Mouse (Mus musculus) cerebellum, postnatal 4 days (tissue): ENCODE results near the gene Rnf214.
"Not testable (repeated sequence)": the region's sequence is repeated elsewhere in the genome, so short reads cannot be mapped to it uniquely, and the experiment has no call there.

Source experiments
- DNase-seq, 2 experiments: peaks; one replicate each; pipeline ENCODE4 v3.0.0; 2022; ENCODE audit warnings: low spot score in 2 of 2, mixed read lengths in 1 of 2

The Rnf214 gene

DNA sequence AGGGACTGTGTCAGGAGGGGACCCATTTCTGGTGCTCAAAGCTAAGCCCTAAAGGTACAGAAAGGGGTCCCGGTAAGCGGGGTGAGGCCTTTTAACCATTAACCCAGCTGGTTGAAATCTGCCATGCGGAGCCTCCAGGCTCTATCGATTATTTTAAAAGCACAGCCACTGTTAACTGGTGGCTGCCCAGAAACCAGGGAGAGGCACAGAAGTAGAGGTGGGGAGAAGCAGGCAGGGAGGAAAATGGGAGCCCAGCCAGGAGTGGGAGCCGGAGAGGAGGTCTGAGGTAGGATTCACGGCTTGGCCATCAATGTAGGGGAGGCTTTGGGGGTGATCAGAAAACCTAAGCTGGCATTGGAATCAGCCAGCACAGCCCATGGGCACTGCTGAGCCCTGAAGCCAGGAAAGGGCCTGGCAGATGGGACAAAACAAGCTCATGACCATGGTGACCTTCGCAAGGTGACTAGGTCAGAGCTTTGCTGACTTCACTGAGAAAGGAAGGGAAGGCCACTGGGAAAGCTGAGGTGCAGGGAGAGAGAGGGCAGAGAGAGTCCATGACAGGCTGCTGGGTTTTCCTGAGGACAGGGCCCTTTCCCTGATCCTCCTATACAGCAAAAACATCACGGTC lies 56.1 kb downstream of the Rnf214 start:
- no peak for DNase-seq

DNA sequence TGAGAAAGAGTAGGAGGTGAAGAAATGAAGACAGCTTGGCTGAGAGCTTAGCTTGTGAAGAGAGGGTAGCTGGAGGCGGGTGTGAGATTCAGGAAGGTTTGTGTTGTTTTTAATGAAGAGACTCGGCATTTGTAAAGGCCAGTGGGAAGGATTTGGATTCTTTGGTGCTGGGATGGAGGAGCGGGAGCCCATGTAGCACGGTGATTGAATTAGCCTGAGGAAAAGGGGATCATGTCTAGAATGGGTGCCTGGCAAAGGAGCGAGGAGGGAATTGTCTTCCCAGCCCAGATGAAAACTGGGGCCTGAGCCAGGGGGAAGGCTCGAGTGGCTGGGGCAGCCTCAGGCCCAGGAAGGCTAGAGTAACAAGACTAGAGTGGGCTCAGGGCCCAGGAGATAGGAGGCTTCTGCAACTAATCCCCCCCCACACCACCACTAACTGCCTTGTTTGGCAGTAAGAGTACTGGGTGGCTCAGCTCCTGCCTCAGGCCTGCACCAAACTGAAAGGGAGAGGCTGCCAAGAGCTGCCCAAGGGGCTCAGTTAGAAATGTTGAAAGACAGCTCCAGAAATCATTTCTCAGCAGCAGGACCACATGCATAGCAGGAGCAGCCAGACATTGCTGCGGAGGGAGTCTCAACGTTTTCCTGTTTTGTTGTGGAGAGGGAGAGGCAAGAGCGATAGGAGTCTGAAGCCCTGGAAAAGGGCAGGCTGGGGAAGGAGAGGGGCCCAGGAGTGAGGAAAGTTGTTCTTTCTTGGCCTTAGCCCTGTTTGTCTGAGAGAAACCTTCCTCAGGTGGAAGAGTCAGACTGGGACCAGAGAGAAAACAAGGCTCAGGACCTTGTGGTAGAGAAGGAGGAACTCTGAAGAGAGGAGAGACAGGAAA lies 56.9 kb downstream of the Rnf214 start:
- peak in 1 of 2 experiments; percentile 25 for DNase-seq

DNA sequence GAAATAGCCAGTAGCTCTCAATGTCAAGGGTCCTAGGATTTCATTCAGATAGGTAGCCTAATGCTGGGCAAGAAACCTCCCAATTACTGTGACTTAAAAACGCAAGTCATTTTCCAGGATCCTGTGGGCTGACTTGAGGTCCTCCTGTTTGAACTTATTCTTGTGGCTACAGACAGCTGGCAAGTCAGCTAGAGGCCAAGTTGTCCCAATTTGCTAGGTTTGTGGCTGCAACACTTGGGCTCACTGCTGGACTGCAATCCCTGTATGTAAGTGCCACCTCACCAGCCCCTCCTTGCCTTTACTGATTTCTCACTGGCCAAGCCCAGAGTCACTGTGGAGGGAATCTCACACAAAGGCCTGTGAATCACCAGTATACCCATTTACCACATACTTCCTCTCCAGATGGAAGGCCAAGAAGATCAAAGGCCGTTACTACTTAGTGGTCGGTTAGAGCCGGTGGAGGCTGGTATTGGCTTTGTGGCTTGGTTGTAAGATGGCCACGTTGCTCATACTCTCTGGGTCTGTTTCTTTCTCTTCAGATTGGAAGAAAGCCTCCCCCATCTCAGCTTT lies 59.7 kb downstream of the Rnf214 start:
- no peak for DNase-seq

DNA sequence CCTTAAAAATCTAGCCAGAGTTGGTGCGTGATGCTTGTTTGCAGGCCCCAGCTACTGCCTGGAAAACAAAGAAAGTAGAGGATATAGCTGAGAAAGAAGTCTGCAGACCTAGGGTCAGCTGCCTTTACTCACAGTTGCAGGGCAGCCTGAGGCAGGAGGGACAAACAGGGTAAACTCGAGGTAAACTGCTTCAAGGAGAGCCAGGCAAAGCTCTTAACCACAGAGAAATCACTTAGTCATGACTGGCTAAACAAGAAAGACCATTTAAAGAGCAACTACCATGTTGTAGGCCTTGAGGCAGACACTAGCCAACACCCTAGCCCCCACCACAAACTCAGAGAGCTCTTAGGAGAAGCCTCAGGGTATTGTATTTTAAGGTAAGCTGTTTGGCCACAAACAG lies 60.5 kb downstream of the Rnf214 start:
- not testable (repeated sequence) for DNase-seq

DNA sequence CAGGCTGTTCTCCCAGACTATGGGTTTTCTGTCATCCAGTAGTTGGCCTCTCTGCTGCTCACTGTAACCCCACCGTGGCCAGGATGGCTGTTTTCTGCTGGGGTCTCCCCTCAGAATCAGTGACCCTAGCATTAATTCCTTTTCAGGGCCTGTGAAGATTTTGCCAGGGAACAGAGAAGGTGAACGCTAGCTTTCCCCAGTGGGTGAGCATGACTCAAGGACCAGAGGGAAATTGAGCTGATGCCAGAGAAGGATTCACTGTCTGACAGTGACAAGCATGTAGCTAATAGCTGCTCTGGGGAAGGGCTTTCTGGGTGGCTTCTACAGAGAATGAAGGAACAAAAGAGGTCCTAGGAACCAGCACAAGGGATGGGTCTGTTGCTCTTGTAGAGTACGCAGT lies 61.2 kb downstream of the Rnf214 start:
- DNase-seq = no peak

DNA sequence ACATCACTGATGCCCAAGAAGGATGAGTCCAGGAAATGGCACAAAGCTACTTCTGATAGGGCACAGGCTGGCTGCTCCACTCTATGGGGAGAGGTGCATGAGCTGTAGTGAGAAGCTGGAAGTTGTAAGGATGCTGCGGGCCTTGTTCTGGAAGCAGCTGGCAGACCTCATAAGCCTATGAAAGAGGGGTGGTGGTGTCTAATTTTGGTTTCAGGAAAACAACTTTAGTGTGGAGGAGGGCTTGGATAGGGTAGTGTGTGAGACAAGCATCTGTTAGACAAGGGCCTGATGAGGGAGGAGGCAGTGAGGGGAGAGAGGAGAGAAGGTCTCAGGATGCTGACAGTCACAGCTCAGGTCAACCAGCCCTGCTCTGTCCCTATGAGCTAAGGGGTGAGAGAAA lies 62.9 kb downstream of the Rnf214 start:
- no peak for DNase-seq

DNA sequence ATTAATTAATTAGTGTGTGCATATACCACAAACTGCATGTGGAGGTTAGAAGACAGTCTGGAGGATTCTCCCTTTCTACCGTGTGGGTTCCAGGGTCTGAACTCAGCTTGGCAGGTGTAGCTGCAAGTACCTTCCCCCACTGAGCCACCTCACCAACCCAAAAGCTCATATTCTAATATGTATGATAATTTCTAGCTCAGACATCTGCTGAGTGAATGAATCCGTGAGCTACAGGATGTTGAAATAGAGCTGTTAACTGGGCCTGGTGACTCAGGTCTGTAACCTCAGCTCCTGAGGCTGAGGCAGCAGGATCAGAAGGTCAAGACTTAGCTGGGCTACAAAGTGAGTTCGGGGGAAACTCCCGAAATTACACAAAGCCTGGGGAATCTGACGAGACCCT lies 63.7 kb downstream of the Rnf214 start:
- no peak for DNase-seq

DNA sequence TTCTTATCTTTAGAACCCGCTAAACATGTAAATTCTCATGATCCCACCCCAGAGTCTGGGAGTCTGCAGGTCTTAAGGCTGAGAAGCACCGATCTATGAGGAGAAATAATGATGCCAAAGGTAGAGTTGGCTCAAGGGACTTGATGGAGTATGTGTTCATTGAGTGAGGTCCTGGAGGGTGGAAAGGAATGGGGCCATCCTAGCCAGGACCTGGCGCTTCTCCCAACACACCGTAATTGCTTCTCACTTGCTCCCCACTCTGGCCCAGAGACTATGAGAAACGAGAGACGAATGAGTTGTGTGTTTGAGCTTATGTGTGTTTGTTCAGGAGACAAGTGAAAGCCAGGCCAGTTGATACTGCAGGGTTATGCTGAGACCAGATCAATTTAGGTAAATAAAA lies 65.3 kb downstream of the Rnf214 start:
- DNase-seq = no peak

DNA sequence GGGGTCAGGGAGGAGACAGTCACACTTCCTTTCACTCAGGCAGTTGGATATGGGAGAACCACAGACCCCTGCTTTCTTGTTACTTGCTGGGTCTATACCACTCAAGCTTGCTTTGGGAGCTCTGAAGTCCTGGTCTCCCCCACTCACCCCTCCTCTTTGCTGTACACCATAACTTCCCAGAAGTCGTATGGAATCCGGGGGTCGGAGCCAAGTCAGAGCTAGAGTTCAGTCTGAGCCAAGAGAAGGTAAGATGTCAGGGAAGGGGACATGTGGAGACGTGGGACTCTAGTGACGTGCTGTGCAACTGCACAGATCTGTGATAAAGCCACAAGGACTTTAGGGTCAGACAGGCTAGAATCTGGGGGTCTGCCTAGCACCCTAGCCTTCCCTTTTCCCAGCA lies 66.4 kb downstream of the Rnf214 start:
- DNase-seq = no peak

DNA sequence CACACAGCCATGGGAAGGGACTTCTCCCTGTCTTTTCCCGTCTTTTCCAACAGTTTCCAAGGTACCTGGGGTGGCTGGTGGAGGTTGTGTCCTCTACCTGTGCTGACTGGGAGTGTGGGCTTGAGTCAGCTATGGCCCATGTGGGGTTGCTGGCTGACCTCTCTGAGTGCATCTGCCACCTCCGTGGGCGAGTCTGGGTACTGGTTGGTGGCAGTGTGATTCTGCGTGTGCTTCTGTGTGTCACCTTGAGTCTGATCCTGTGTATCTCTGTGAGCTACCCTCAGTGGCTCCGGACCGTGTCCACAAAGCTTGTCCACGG lies 66.8 kb downstream of the Rnf214 start:
- DNase-seq = no peak

DNA sequence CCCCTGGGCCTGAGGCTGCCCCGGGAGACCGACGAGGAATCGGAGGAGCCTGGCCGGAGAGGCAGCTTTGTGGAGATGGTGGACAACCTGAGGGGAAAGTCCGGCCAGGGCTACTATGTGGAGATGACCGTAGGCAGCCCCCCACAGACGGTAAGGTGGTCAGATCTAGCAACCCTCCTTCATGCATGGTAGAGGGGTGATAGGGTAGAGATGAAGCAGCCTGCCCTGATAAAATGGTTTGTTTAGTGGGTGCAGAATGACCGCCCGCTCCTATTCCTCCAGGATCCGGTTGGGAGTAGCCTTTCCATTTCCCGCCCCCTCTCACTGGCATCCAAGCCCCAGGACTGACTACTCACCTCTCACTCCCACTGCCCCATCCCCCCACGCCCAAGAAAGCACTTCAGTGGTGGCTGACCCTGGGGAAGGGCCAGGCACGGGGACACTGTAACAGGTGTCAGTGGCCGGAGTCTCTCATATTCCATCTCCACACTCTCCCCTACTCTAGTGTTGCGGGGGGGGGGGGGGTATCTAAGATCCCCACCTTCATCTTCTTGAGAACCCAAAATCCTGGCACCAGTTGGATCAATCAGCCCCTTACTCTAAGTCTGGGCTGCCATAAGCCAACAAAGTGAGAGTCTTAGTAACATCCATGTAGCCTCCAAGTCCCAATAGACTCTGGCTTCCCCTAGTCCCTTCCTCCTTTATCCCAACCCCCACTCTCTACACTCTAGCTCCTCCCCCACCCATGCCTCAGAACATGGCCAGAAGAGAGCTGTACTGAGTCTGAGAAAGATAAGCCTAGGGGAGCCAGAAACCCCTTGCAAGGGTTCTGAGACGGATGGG lies 67.4 kb downstream of the Rnf214 start:
- DNase-seq = peak in 1 of 2 experiments; percentile 16

DNA sequence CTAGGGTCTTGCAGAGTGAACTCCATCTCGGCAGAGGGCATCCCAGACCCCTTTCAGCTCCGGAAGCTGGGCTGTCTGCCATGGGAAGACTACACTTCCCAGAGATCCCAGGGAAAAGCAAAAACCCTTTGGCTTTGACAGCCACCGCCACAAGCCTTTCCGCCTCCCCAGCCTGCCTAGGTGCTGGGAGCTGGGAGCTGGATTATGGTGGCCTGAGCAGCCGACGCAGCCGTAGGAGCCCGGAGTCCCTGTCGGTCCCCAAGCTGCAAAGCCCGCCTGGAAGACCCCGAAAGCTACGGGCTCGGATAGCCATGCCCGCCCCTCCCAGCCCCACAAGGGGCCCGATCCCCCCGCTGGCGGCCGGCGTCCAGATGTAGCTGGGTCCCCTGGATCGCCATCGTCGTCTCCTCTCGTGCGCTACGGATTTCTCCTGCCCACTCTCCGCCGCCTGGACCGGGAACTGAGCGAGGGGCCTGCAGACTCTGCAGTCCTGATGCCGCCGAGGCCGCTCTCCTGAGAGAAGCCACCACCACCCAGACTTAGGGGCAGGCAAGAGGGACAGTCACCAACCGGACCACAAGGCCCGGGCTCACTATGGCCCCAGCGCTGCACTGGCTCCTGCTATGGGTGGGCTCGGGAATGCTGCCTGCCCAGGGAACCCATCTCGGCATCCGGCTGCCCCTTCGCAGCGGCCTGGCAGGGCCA lies 68.1 kb downstream of the Rnf214 start, which contains the start of gene Bace1:
Bace1 (plus strand) TSS at position 147 of the 705 bp plus-strand sequence.
- DNase-seq = peak; percentile 60 to 84

DNA sequence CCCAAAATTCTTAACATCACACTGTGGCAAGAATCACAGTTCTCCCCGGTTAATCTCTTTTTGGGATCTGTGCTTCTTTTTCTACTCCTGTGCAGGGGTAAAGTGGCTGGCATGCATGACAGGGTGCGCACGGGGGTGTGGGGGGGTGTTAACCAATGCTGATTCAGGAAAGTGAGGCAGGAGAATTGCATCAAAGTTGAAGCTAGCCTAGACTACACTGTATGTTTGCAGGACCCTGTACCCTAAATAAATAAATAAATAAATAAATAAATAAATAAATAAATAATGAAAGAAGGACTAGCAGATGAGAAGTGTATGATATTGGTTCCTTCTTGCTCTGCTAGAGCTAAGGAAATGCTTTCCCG lies 68.7 kb downstream of the Rnf214 start:
- DNase-seq = no peak

DNA sequence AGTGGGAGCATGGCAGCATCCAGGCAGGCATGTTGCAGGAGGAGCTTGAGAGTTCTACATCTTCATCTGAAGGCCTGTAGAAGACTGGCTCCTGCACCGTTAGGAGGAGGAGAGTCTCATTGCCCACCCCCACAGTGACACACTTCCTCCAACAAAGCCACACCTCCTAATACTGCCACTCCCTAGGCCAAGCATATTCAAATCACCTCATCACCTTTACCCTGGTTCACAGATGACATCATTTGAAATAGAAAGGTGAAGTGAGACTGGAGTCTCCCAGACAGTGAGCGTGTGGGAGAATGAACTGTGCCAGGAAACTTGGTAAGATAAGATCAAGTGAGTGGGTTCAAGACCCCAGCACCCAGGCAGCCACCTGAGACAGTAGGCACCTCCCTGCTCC lies 73.2 kb downstream of the Rnf214 start:
- no peak for DNase-seq

DNA sequence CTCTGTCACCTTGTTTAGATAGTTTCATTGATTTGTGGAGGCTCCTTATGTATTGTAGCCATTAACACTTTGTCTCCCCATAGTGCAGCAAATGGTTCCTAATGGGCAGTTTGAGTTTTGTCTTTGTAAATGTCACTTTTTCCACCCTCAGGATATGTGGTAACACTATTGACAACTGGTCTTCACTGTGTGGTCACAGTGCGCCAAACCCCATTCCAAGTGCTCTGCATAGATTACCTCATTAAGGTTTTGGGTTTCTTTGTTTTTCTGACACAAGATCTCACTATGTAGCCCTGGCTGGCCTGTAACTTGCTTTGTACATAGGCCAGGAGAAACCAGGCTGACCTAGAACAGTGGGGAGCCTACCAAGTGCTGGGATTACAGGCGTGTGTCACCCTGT lies 73.8 kb downstream of the Rnf214 start:
- no peak for DNase-seq

DNA sequence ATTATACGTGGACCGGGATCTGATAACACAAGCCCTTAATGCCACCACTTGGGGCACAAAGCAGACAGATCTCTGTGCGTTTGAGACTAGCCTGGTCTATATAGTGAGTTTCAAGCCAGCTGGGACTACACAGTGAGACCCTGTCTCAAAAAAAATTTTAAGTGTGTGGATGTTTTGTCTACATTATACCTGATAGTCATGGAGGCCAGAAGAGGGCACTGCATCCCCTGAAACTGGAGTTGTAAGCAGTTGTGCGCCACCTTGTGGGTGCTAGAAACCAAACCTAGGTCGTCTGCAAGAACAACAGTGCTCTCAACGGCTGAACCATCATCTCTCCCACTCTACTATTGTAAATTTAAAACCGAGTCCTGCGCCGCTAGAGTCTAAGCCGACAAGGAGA lies 77.6 kb downstream of the Rnf214 start:
- DNase-seq = peak; percentile 66 to 82

DNA sequence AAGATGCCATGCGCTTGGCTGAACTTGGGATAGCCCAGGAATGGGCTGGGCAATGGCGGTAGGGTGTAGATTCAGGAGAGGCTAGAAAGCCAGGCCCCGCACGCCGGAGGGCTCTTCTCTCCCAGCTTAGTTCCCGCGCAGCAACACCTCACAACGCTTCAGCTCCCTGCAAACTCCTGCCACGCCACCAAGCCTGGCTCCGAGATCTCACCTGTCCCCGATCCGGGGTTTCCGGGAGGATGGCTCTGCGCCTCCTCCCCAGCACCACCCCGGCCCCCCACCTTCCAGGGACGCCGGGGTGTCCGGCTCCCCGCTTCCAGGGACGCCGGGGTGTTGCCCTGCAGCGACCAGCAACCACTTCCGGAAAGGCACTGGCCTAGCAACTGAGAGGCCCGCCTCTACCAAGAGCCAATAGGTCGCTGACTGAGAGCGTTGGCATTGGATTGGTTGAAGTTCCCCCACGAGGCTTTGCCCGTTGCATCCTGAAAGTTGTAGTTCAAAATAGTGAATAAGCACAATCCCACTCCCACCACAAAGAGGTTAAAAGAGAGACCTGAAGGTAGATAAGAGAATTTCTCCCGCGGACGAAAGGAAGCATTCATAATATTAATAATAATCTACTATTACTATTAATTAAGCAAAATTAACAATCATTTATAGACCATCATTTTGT lies 78.3 kb downstream of the Rnf214 start, which contains the start of gene Cep164:
Cep164 (minus strand) TSS at position 401 of the 673 bp plus-strand sequence.
- DNase-seq = peak; percentile 52 to 79

DNA sequence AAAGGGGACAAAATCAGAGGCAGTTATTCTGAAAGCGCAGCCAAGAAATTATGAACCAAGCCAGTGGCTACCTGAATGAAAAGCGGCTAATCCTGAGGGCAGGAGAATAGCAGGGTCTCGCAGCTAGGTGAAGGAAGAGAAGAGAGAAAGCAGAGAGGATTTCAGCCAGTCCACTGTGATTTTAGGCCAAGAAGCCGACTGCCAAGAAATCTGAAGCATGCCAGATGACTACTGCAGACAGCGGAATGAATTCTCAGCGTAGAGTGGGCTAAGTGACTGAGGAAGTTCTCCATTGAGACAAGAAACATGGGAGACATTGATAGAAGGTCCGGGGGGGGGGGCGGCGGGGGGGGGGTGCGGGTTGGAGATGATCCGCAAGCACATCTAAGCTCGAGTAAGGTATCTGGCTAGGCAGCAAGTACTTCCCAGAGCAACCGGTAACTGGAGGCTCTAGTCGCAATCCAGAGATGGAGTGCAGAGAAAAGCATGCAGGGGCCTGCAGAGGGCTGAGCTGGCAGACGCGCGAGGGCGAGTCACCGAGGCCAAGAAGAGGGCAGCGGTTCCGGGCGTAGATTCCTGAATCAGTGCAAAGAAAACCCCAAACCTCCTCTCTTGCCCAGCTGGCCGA lies 78.9 kb downstream of the Rnf214 start:
- peak in 1 of 2 experiments; percentile 34 for DNase-seq

DNA sequence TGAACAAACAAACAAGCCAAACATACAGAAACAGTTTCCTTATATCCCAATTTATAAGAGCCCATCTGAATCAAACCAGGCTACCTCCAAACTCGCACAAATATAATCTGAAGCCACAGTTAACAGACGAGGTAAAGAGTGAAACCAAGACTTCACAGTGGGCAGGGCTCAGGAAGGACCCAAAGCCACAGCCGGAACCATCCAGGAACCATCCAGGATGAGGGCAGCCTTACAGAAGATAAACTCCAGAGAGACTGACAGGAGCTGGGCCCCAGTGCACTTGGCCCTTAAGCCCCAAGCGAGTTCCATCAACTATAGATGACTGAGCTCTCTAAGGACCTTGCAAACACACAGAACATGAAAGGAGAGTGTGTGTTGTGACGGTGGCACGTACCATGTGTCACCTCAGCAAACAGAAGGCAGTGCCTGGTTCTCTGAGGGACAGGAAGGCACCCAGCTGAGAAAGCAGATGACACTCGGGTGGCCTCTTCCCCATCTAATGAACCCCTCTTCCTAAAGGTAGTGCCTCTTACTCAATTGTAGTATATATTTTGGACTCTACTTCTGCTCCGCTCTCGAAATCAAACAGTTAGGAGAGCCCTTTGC lies 88.2 kb downstream of the Rnf214 start:
- no peak for DNase-seq

DNA sequence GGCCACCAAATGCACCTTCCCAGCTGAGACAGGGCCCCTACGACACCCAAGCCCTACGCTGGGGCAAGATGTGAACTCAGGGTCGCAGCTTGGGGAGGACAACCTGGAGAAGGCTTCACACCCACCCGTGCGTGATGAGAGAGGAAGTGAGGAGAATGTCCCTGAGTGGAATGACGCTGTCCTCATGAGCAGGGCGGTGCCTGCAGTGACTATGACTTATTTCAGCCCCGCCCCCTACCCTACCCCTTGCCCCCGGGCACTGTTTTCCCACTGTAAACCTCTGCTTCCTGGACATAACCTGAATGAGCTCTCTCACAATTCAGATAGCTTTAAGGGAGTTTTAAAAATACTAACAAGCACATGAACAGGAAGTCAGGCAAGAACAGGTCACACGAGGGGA lies 91.2 kb downstream of the Rnf214 start:
- DNase-seq = no peak
